Mouse (Mus musculus) brain, embryonic 14.5 days (tissue): ENCODE measurements around the gene Spatc1l. TPM values are rescaled to one million over a fixed set of nuclear protein-coding genes. Genes with fewer than 3 reads are reported as not detected.

Experiments
- DNase-seq: peaks from one replicate; pipeline ENCODE4 v3.0.0-alpha.2; 2011; ENCODE audit warnings: low read depth
- CTCF ChIP-seq: fragments of 200-500 bp; IDR thresholded peaks from 2 replicates; pipeline ENCODE4 v1.5.1; 2012; ENCODE audit warnings: inconsistent platforms, mild to moderate bottlenecking, moderate library complexity, borderline replicate concordance; ENCODE audit not compliant: insufficient read depth, insufficient read length; ENCODE audit errors: extremely low read depth
- POLR2A ChIP-seq: fragments of 200-500 bp; IDR thresholded peaks from 2 replicates; pipeline ENCODE4 v1.6.1; 2012; ENCODE audit warnings: mild to moderate bottlenecking, inconsistent platforms, borderline replicate concordance; ENCODE audit not compliant: poor library complexity, insufficient read depth, insufficient read length, severe bottlenecking; ENCODE audit errors: extremely low read depth
- polyA plus RNA-seq: library from polyadenylated mRNA; depleted of rRNA; stranded (reverse); fragments of >200 nt; gene quantifications from 2 replicates; pipeline ENCODE4 v1.2.3, GENCODE M21; 2012; rRNA removed

Gene Spatc1l
- 0.36 and 0.39 TPM in 2 replicates for polyA plus RNA-seq

- TF ChIP-seq POLR2A (no peak), CTCF (no peak)
- DNase-seq, result no peak
These were observed at the start of gene Spatc1l for GRCm38 (mm10) chr10:76561972-76562371. Gene Spatc1l (plus strand): TSS chr10:76562272.

GRCm38 (mm10) chr10:76512965-76513583 is 49.0 kb upstream of the Spatc1l start:
- TF ChIP-seq POLR2A, result no peak
- peak; percentile 89 for TF ChIP-seq CTCF
- DNase-seq, result peak; percentile 83

- no peak for DNase-seq
- TF ChIP-seq POLR2A, result no peak
- TF ChIP-seq CTCF, result no peak
These were observed 31.1 kb upstream of the Spatc1l start for GRCm38 (mm10) chr10:76530922-76531321.

GRCm38 (mm10) chr10:76531375-76531774 is 30.7 kb upstream of the Spatc1l start, which contains the start of gene Lss:
Gene Lss (plus strand): TSS chr10:76531588.
- TF ChIP-seq CTCF, result no peak
- TF ChIP-seq POLR2A, result no peak
- DNase-seq, result peak; percentile 99

- TF ChIP-seq POLR2A (no peak), CTCF (no peak)
- DNase-seq, result no peak
These were observed 30.2 kb upstream of the Spatc1l start for GRCm38 (mm10) chr10:76531828-76532227.

GRCm38 (mm10) chr10:76535526-76535925 is 26.5 kb upstream of the Spatc1l start:
- DNase-seq, result no peak
- TF ChIP-seq CTCF (no peak), POLR2A (no peak)

GRCm38 (mm10) chr10:76537619-76538018 is 24.5 kb upstream of the Spatc1l start:
- no peak for DNase-seq
- TF ChIP-seq POLR2A (no peak), CTCF (no peak)

GRCm38 (mm10) chr10:76541336-76542085 is 20.6 kb upstream of the Spatc1l start:
- no peak for TF ChIP-seq POLR2A
- no peak for TF ChIP-seq CTCF
- no peak for DNase-seq

GRCm38 (mm10) chr10:76542636-76543375 is 19.3 kb upstream of the Spatc1l start:
- TF ChIP-seq CTCF (no peak), POLR2A (no peak)
- no peak for DNase-seq

GRCm38 (mm10) chr10:76546566-76546965 is 15.5 kb upstream of the Spatc1l start:
- TF ChIP-seq CTCF (no peak), POLR2A (no peak)
- DNase-seq, result no peak

GRCm38 (mm10) chr10:76548218-76548617 is 13.9 kb upstream of the Spatc1l start:
- TF ChIP-seq CTCF (no peak), POLR2A (no peak)
- DNase-seq, result no peak

GRCm38 (mm10) chr10:76550458-76550857 is 11.6 kb upstream of the Spatc1l start:
- DNase-seq, result peak; percentile 11
- TF ChIP-seq CTCF (peak; percentile 43; the same call in 1 of the 2 replicates), POLR2A (no peak)

GRCm38 (mm10) chr10:76551556-76551955 is 10.5 kb upstream of the Spatc1l start:
- DNase-seq, result peak; percentile 2
- TF ChIP-seq POLR2A (no peak), CTCF (no peak)
